Mouse (Mus musculus) neural tube, embryonic 14.5 days (tissue): ENCODE measurements around the gene Gm20388. TPM values are rescaled to one million over a fixed set of nuclear protein-coding genes. Genes with fewer than 3 reads are reported as not detected.

Experiments used
- ATAC-seq: fragments of 200-750 bp; cut with Nextera tagmentation; 2 replicates; pipeline ENCODE4 v1.8.0; 2017; ENCODE audit warnings: low read depth, mild to moderate bottlenecking, moderate TSS enrichment, moderate library complexity
- H3K27ac ChIP-seq: fragments of 300-500 bp; sonication (generic); 2 replicates; pipeline ENCODE4 v1.5.1; 2014; ENCODE audit warnings: low read depth, mild to moderate bottlenecking, control low read depth, low read length, moderate library complexity, mixed read lengths
- H3K27me3 ChIP-seq: fragments of 300-500 bp; sonication (generic); 2 replicates; pipeline ENCODE4 v1.6.1; 2014; ENCODE audit warnings: low read length; ENCODE audit not compliant: control insufficient read depth, insufficient read depth
- H3K36me3 ChIP-seq: fragments of 300-500 bp; sonication (generic); 2 replicates; pipeline ENCODE4 v1.6.1; 2014; ENCODE audit warnings: low read length, mixed read lengths; ENCODE audit not compliant: control insufficient read depth, insufficient read depth
- H3K4me1 ChIP-seq: fragments of 300-500 bp; sonication (generic); 2 replicates; pipeline ENCODE4 v1.6.1; 2014; ENCODE audit warnings: low read length; ENCODE audit not compliant: control insufficient read depth, insufficient read depth
- H3K4me2 ChIP-seq: fragments of 300-500 bp; sonication (generic); 2 replicates; pipeline ENCODE4 v1.6.1; 2014; ENCODE audit warnings: mild to moderate bottlenecking, low read depth, low read length, control low read depth
- H3K4me3 ChIP-seq: fragments of 300-500 bp; sonication (generic); 2 replicates; pipeline ENCODE4 v1.5.1; 2014; ENCODE audit warnings: low read depth, low read length, control low read depth, mixed read lengths
- H3K9ac ChIP-seq: fragments of 300-500 bp; sonication (generic); replicated peaks from 2 replicates; pipeline ENCODE4 v1.6.1; 2014; ENCODE audit warnings: low read depth, mild to moderate bottlenecking, control low read depth, low read length, mixed read lengths
- H3K9me3 ChIP-seq: fragments of 300-500 bp; sonication (generic); 2 replicates; pipeline ENCODE4 v1.6.1; 2016; ENCODE audit warnings: low read length; ENCODE audit not compliant: control insufficient read depth
- WGBS: fragments of 180-500 bp; shearing (Covaris S2); extraction: QIAGEN DNeasy Blood & Tissue Kit; methylation state at CpG from one replicate; pipeline ENCODE4 v1.1.7; 2014; 5-methylcytosine and 5-hydroxymethylcytosine counted together
- polyA plus RNA-seq: library from polyadenylated mRNA; unstranded; fragments of >200 nt; fragmentation: Nextera tagmentation; extraction: Ambion mirVana; gene quantifications from 2 replicates; pipeline ENCODE4 v1.2.1, GENCODE M21; 2014

Gm20388 gene
- polyA plus RNA-seq, 1 experiment from 2014 or later: 10.3 TPM

- Histone ChIP-seq H3K4me3 (no peak overlapping the region), H3K36me3 (no peaks in the 10 kb centered on the region), H3K27me3 (no peaks in the 10 kb centered on the region), H3K27ac (no peak overlapping the region), H3K9ac (no peak overlapping the region), H3K4me1 (no peaks in the 10 kb centered on the region), H3K4me2 (no peak overlapping the region), H3K9me3 (no peaks in the 10 kb centered on the region)
- 57% methylated on average over 2 of the region's 2 CpGs for WGBS
- ATAC-seq: no peak
Observed at GRCm38 (mm10) chr8:122961458-122961857, 3050.8 kb downstream of the Gm20388 start.

DNA sequence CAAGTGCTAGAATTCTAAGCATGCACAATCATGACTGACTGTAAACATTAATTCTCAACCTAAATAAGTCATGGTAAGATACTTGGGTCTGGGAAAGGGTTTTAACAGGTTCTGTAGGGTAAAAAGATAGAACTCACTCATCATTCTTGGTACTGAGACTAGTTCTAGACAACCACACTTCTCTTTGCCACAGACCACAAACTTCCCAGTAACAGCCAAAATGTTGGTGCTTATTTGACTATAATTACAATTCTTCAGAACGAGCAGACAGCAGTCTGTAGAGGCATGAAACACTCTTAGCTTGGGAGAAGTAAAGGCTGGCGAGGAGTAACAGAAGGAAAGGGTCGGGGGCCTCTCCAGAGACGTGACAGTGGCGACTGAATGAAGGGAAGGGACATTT is 3051.4 kb downstream of the Gm20388 start:
- H3K27me3 ChIP-seq: no peaks in the 10 kb centered on the region
- H3K27ac ChIP-seq: no peak overlapping the region
- no peak overlapping the region for H3K9ac ChIP-seq
- ATAC-seq: no peak
- H3K4me2 ChIP-seq: no peak overlapping the region
- no peak overlapping the region for H3K4me3 ChIP-seq
- no peaks in the 10 kb centered on the region for H3K4me1 ChIP-seq
- H3K36me3 ChIP-seq: no peaks in the 10 kb centered on the region
- no peaks in the 10 kb centered on the region for H3K9me3 ChIP-seq
- WGBS: 57% methylated on average over 5 of the region's 5 CpGs

GRCm38 (mm10) chr8:122966638-122967037 is 3056.0 kb downstream of the Gm20388 start:
- ATAC-seq: no peak
- Histone ChIP-seq H3K27ac (no peak overlapping the region), H3K9ac (no peak overlapping the region), H3K4me2 (no peak overlapping the region), H3K4me1 (no peaks in the 10 kb centered on the region), H3K36me3 (no peaks in the 10 kb centered on the region), H3K9me3 (no peaks in the 10 kb centered on the region), H3K4me3 (no peak overlapping the region), H3K27me3 (no peaks in the 10 kb centered on the region)
- WGBS: 87% methylated on average over 3 of the region's 3 CpGs

- Histone ChIP-seq H3K9ac (no peak overlapping the region), H3K9me3 (no peaks in the 10 kb centered on the region), H3K4me1 (no peaks in the 10 kb centered on the region), H3K27me3 (no peaks in the 10 kb centered on the region), H3K4me3 (no peak overlapping the region), H3K4me2 (no peak overlapping the region), H3K36me3 (no peaks in the 10 kb centered on the region), H3K27ac (no peak overlapping the region)
- WGBS: 94% methylated on average over 3 of the region's 3 CpGs
- ATAC-seq: no peak
Observed at GRCm38 (mm10) chr8:122968145-122968544, 3057.5 kb downstream of the Gm20388 start.

DNA sequence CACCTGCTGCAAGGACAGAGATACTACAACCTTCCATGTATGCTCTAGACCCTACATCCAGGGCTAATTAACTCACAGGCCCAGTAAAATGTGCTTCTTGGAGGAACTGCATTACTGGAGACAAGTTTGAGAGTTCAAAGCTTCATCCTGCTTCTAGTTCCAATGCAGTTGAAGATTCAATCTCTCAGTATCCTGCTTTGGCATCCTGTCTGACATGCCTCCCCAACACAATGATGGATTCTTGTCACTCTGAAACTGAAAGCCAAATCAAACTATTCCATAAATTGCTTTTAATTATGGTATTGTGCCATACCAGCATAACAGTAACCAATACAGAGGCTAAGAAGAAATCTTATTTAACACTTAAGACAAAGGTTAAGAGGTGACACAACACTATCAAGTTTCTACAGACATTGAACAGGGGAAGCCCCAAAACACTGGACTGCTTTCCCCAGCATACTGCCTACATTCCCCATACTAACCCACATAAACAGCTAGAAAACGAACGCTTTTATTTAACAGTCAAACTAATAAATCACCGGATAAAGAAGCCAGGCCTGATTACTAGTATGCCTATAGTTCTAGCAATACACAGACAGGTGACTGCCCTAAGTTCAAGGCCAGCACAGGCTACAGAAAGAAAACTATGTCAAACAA is 3059.5 kb downstream of the Gm20388 start:
- 94% methylated on average over 3 of the region's 3 CpGs for WGBS

DNA sequence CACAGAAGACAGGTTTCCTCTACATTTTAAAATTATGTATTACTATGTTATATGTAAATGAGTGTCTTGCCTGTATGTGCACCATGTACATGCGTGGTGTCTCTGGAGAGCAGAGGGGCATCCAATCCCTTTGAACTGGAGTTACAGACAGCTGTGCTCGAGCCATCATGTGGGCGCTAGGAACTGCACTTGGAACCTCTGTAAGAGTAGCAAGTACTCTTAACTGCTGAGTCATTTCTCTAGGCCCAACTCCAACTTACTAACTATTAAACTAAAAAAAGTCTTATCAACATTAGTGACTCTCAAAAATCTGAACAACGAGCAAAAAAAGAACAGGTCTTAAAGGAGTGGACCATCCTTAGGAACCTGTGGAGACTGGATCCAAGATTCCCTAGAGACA is 3065.4 kb downstream of the Gm20388 start:
- Histone ChIP-seq H3K9me3 (no peaks in the 10 kb centered on the region), H3K9ac (no peak overlapping the region), H3K27ac (no peak overlapping the region), H3K36me3 (no peaks in the 10 kb centered on the region), H3K27me3 (no peaks in the 10 kb centered on the region), H3K4me1 (no peaks in the 10 kb centered on the region), H3K4me3 (no peak overlapping the region), H3K4me2 (no peak overlapping the region)
- WGBS: 98% methylated on average over 4 of the region's 4 CpGs
- no peak for ATAC-seq

More for the DNA sequence above, 3059.5 kb downstream of the Gm20388 start:
- Histone ChIP-seq H3K9ac (no peak overlapping the region), H3K4me2 (no peak overlapping the region), H3K27me3 (no peaks in the 10 kb centered on the region), H3K4me3 (no peak overlapping the region), H3K4me1 (no peaks in the 10 kb centered on the region), H3K36me3 (no peaks in the 10 kb centered on the region), H3K9me3 (no peaks in the 10 kb centered on the region), H3K27ac (no peak overlapping the region)
- ATAC-seq: no peak

GRCm38 (mm10) chr8:122979424-122979823 is 3068.8 kb downstream of the Gm20388 start:
- Histone ChIP-seq H3K27ac (no peak overlapping the region), H3K4me1 (no peaks in the 10 kb centered on the region), H3K36me3 (no peaks in the 10 kb centered on the region), H3K9ac (no peak overlapping the region), H3K4me2 (no peak overlapping the region), H3K4me3 (no peak overlapping the region), H3K27me3 (no peaks in the 10 kb centered on the region), H3K9me3 (no peaks in the 10 kb centered on the region)
- WGBS: 82% methylated on average over 3 of the region's 3 CpGs
- no peak for ATAC-seq

DNA sequence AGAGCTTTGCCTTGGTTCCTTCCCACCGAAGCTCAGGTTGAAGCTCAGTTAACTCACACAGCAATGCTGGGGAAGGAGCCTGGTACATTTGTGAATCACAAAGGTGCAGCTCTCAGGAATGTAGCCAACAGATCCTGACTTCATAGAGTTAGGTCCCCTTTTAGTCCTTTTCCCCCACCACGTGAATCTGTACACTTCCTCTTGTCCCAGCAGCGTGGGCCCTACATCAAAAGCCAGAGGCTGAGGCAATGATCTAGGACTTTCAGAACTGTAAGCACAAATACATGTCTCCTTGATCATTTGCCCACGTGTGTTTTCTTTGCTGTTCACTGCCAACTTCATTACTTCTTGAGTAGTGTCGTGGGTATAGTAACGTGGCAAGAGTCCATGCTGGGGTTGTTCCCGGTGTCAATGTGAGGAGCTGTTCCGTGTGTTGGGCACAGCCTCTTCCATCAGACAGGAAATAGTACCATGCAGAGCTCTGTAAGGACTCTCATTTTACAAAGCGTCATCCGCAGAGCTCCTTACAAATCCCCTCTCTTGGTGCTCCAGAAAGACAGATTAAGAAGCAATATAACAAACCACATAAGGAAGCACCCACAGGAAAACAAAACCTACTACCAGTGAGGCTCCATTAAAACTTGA is 3069.3 kb downstream of the Gm20388 start:
- Histone ChIP-seq H3K9me3 (no peaks in the 10 kb centered on the region), H3K27ac (no peak overlapping the region), H3K4me2 (no peak overlapping the region), H3K4me1 (no peaks in the 10 kb centered on the region), H3K27me3 (no peaks in the 10 kb centered on the region), H3K36me3 (no peaks in the 10 kb centered on the region), H3K4me3 (no peak overlapping the region), H3K9ac (no peak overlapping the region)
- no peak for ATAC-seq
- WGBS: 72% methylated on average over 10 of the region's 10 CpGs

DNA sequence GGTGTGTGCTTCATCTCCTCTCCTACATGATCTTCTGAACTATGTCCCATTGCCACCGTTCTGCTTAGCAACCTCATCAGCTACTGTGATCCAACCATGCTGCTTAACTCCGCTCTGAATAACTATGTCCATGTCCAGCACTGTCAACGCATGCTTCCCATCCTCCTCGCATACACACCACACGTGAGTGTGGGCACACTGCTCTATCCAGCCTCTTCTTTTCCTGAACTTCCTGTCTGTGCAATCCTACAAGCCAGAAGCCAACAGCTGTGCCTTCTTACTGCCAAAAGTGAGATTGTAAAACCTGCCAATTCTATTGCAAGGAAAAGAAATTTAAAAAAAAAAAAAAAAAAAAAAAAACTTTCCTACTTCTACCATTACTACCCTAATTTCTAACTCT is 3071.0 kb downstream of the Gm20388 start:
- Histone ChIP-seq H3K4me1 (no peaks in the 10 kb centered on the region), H3K4me3 (no peak overlapping the region), H3K9me3 (no peaks in the 10 kb centered on the region), H3K27ac (no peak overlapping the region), H3K4me2 (no peak overlapping the region), H3K36me3 (no peaks in the 10 kb centered on the region), H3K27me3 (no peaks in the 10 kb centered on the region), H3K9ac (no peak overlapping the region)
- 92% methylated on average over 5 of the region's 5 CpGs for WGBS
- no peak for ATAC-seq
